Mouse (Mus musculus) adrenal gland, postnatal 0 days (tissue): ENCODE measurements around the gene Mfsd11. TPM values are rescaled to one million over a fixed set of nuclear protein-coding genes. Genes with fewer than 3 reads are reported as not detected.

ENCODE experiments used
- polyA plus RNA-seq: library from polyadenylated mRNA; unstranded; fragments of >200 nt; fragmentation: Nextera tagmentation; extraction: Ambion mirVana; gene quantifications from 2 replicates; pipeline ENCODE4 v1.2.1, GENCODE M21; 2015

Mfsd11 gene
- 37.8 and 53.7 TPM in 2 replicates for polyA plus RNA-seq

GRCm38 (mm10) chr11:116852291-116852890 is at the start of gene Mfsd11:
Gene Mfsd11, plus strand, starts transcription at chr11:116852440.

GRCm38 (mm10) chr11:116827534-116828165 is 24.6 kb upstream of the Mfsd11 start, which contains the start of gene Mxra7:
Gene Mxra7, minus strand, starts transcription at chr11:116828046.

GRCm38 (mm10) chr11:116843261-116844233 is 8.7 kb upstream of the Mfsd11 start, which contains the start of the genes Mettl23 and Jmjd6:
Gene Mettl23, plus strand, starts transcription at chr11:116843278.
Gene Jmjd6, minus strand, starts transcription at chr11:116843449.

GRCm38 (mm10) chr11:116852891-116853511 is 761 bp downstream of the Mfsd11 start, which contains the start of gene Srsf2:
Gene Srsf2, minus strand, starts transcription at chr11:116853094.

GRCm38 (mm10) chr11:116918323-116919185 is 66.3 kb downstream of the Mfsd11 start, which contains the start of gene Mgat5b:
Gene Mgat5b, plus strand, starts transcription at chr11:116918863.

Other genes starting within 250 kb of the Mfsd11 start
- 5.1 and 8.4 TPM in 2 replicates for gene Rhbdf2, start 225.4 kb upstream of the Mfsd11 start, polyA plus RNA-seq
- 12.4 and 16.2 TPM in 2 replicates for gene Prcd, start 198.9 kb upstream of the Mfsd11 start, polyA plus RNA-seq
- gene Cygb, start 198.1 kb upstream of the Mfsd11 start, polyA plus RNA-seq, result 28.6 and 33.4 TPM in 2 replicates
- gene St6galnac1, start 76.9 kb upstream of the Mfsd11 start, polyA plus RNA-seq, result not detected in 2 replicates
- gene Mxra7, start 24.4 kb upstream of the Mfsd11 start, polyA plus RNA-seq, result 52.1 and 64.3 TPM in 2 replicates
- gene Mettl23, start 9.2 kb upstream of the Mfsd11 start, polyA plus RNA-seq, result 95.4 and 108 TPM in 2 replicates
- 29.7 and 39.5 TPM in 2 replicates for gene Jmjd6, start 9.0 kb upstream of the Mfsd11 start, polyA plus RNA-seq
- gene Srsf2, start 654 bp downstream of the Mfsd11 start, polyA plus RNA-seq, result 297 and 399 TPM in 2 replicates
- gene Mgat5b, start 66.4 kb downstream of the Mfsd11 start, polyA plus RNA-seq, result 1.5 and 4.9 TPM in 2 replicates